Mouse (Mus musculus) limb, embryonic 10.5 days (tissue): Measurements from ENCODE around the gene Slitrk6. TPM values are rescaled to one million over a fixed set of nuclear protein-coding genes. Genes with fewer than 3 reads are reported as not detected.
A peak's percentile ranks its signal among the peaks of the same experiment; 100 is the strongest.

Experiments used
- DNase-seq: peaks from one replicate; pipeline ENCODE4 v3.0.0-alpha.2; 2017; ENCODE audit warnings: low spot score
- H3K27ac ChIP-seq: fragments of 300-500 bp; sonication (generic); 2 replicates; pipeline ENCODE4 v1.5.1; 2016; ENCODE audit warnings: mild to moderate bottlenecking
- H3K27me3 ChIP-seq: fragments of 300-500 bp; sonication (generic); 2 replicates; pipeline ENCODE4 v1.6.1; 2016; ENCODE audit warnings: low read depth, mild to moderate bottlenecking; ENCODE audit not compliant: poor library complexity, severe bottlenecking
- H3K36me3 ChIP-seq: fragments of 300-500 bp; sonication (generic); 2 replicates; pipeline ENCODE4 v1.6.1; 2016; ENCODE audit warnings: mild to moderate bottlenecking, moderate library complexity
- H3K4me1 ChIP-seq: fragments of 300-500 bp; sonication (generic); 2 replicates; pipeline ENCODE4 v1.6.1; 2016
- H3K4me3 ChIP-seq: fragments of 300-500 bp; sonication (generic); 2 replicates; pipeline ENCODE4 v1.5.1; 2016; ENCODE audit warnings: mild to moderate bottlenecking, moderate library complexity
- H3K9me3 ChIP-seq: fragments of 300-500 bp; sonication (generic); replicated peaks from 2 replicates; pipeline ENCODE4 v1.6.1; 2016; ENCODE audit warnings: mild to moderate bottlenecking
- WGBS: fragments of 180-500 bp; shearing (Covaris S2); methylation state at CpG from one replicate; pipeline ENCODE4 v1.1.7; 2016; 5-methylcytosine and 5-hydroxymethylcytosine counted together
- polyA plus RNA-seq: library from polyadenylated mRNA; unstranded; fragments of >200 nt; fragmentation: Nextera tagmentation; extraction: Ambion mirVana; gene quantifications from 2 replicates; pipeline ENCODE4 v1.2.1, GENCODE M21; 2016

Slitrk6 gene
- polyA plus RNA-seq = 16.8 and 22.6 TPM in 2 replicates

- DNase-seq = peak; percentile 48
- Histone ChIP-seq H3K4me1 (peaks cover 7% of the 10 kb centered on the region; the same call in 1 of the 2 replicates), H3K4me3 (peak within 1 kb of the TSS; percentile 53), H3K27ac (peak within 1 kb of the TSS; percentile 85), H3K9me3 (no peaks in the 10 kb centered on the region; the same call in 1 of the 2 replicates), H3K27me3 (no peaks in the 10 kb centered on the region), H3K36me3 (peaks cover 24% of the 10 kb centered on the region)
- WGBS = 31% methylated on average over 11 of the region's 11 CpGs
These were observed at the start of gene Slitrk6 for GRCm38 (mm10) chr14:110754484-110755307. Gene Slitrk6 (minus strand): TSS chr14:110755149.

DNA sequence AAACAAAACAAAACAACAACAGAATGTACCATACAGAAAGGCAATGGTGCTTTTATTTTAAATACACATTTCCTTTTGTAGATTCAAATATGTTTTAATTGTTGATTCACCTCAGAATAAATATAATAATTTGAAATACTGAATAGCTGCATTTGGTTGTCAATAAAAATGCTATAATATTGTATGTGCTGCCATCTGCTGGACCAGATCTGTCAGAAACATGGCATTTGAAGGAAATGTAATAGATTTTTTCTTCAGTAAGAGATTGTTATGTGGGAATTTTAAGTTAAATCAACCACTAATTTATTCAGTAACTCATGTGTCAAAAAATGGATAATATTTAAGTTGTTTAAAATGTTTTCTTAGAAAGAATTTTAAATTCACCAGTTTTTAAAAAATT is 22.6 kb upstream of the Slitrk6 start:
- H3K9me3 ChIP-seq = no peaks in the 10 kb centered on the region
- no peak for DNase-seq
- no peak overlapping the region for H3K27ac ChIP-seq
- H3K4me1 ChIP-seq = no peaks in the 10 kb centered on the region
- H3K36me3 ChIP-seq = no peaks in the 10 kb centered on the region
- no peaks in the 10 kb centered on the region for H3K27me3 ChIP-seq
- H3K4me3 ChIP-seq = no peak overlapping the region

GRCm38 (mm10) chr14:110770694-110771093 is 15.7 kb upstream of the Slitrk6 start:
- Histone ChIP-seq H3K4me1 (no peaks in the 10 kb centered on the region), H3K36me3 (no peaks in the 10 kb centered on the region), H3K27me3 (no peaks in the 10 kb centered on the region), H3K9me3 (no peaks in the 10 kb centered on the region), H3K4me3 (no peak overlapping the region), H3K27ac (no peak overlapping the region)
- WGBS = 86% methylated on average over 1 of the region's 1 CpGs
- DNase-seq = no peak

DNA sequence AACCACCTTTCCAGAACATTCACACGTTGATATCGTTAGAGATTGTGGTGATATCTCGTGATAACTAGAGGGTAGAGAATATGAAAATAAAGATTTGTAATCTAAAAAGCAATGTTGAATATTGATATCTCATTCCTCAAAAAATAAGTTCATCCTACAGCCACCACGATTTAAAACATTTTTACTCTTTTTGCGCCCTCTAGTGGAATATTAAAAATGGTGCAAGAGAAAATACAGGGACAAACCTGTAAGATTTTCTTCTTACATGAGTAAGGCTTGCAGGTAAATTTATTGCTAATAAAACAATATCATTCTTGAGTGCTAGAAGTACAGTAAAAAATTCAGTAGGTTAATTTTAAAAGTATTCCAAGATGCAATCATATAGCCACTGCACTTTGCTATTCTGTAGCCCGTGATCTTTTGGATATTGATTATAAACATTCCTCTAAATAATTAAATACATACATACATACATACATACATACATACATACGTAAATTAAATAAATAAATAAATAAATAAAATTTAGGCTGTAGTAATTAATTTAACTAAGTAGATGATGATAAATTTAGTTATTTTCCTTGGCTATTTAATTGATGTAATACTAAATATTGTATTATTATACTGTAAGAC is 7.8 kb upstream of the Slitrk6 start:
- Histone ChIP-seq H3K4me3 (no peak overlapping the region), H3K27ac (no peak overlapping the region), H3K9me3 (no peaks in the 10 kb centered on the region), H3K27me3 (no peaks in the 10 kb centered on the region), H3K36me3 (no peaks in the 10 kb centered on the region), H3K4me1 (no peaks in the 10 kb centered on the region)
- no peak for DNase-seq
- 21% methylated on average over 7 of the region's 7 CpGs for WGBS

DNA sequence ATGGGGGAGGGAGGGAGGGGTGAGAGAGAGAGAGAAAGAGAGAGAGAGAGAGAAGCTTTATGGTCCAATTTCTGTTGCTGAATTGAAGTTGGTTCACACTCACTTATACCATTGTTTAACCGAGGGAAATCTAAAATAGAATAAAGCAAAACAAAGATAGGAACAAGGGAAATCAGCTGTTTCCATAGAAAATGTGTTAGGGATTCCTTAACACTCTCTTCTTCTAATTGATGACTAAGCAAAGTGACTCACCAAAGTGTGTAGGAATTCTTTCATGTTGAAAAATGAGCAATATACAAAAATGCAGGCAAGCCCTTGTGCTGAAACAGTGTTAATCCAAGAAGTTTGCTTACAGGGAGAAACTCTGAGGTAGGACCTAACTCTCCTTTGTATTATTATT is 6.0 kb upstream of the Slitrk6 start:
- no peak for DNase-seq
- no peaks in the 10 kb centered on the region for H3K36me3 ChIP-seq
- 63% methylated on average over 1 of the region's 1 CpGs for WGBS

GRCm38 (mm10) chr14:110755308-110755650 is 330 bp upstream of the Slitrk6 start:
- H3K4me3 ChIP-seq = peak overlapping the region; percentile 53; the same call in 1 of the 2 replicates
- H3K36me3 ChIP-seq = peaks cover 18% of the 10 kb centered on the region
- H3K4me1 ChIP-seq = peaks cover 7% of the 10 kb centered on the region; the same call in 1 of the 2 replicates
- no peaks in the 10 kb centered on the region; the same call in 1 of the 2 replicates for H3K9me3 ChIP-seq
- no peaks in the 10 kb centered on the region for H3K27me3 ChIP-seq
- no peak for DNase-seq
- WGBS = 55% methylated on average over 4 of the region's 4 CpGs
- H3K27ac ChIP-seq = peak overlapping the region; percentile 85; the same call in 1 of the 2 replicates

More for the DNA sequence above, 6.0 kb upstream of the Slitrk6 start:
- no peak overlapping the region for H3K27ac ChIP-seq
- H3K27me3 ChIP-seq = no peaks in the 10 kb centered on the region
- no peaks in the 10 kb centered on the region for H3K4me1 ChIP-seq
- no peak overlapping the region for H3K4me3 ChIP-seq
- no peaks in the 10 kb centered on the region for H3K9me3 ChIP-seq

- Histone ChIP-seq H3K27me3 (no peaks in the 10 kb centered on the region), H3K27ac (no peak overlapping the region)
These were observed 15.1 kb downstream of the Slitrk6 start for GRCm38 (mm10) chr14:110739861-110740260.

DNA sequence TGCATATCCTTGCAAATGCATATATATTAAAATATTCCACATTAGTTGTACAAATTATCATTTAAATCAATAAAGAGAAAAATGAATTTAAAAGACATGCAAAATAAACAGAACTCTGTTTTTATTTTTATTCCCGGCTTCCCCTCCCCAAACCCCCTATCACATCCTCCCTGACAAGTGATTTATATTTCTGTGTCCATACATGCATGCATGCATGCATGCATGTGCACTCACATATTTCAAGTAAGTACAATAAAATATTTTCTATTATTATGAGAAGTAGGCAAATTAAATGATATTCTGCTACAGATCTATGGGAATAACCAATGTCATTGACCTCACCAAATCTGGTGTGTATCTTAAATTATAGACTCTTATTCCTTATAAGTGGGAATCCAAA is 15.6 kb downstream of the Slitrk6 start:
- Histone ChIP-seq H3K4me3 (no peak overlapping the region), H3K9me3 (no peaks in the 10 kb centered on the region), H3K4me1 (no peaks in the 10 kb centered on the region), H3K36me3 (peaks cover under 1% of the 10 kb centered on the region; the same call in 1 of the 2 replicates), H3K27ac (no peak overlapping the region), H3K27me3 (no peaks in the 10 kb centered on the region)
- DNase-seq = no peak
- WGBS = 90% methylated on average over 1 of the region's 1 CpGs

More at GRCm38 (mm10) chr14:110739861-110740260, 15.1 kb downstream of the Slitrk6 start:
- H3K4me1 ChIP-seq = no peaks in the 10 kb centered on the region
- H3K4me3 ChIP-seq = no peak overlapping the region
- H3K36me3 ChIP-seq = peaks cover 5% of the 10 kb centered on the region; the same call in 1 of the 2 replicates
- 83% methylated on average over 7 of the region's 7 CpGs for WGBS
- H3K9me3 ChIP-seq = no peaks in the 10 kb centered on the region
- DNase-seq = no peak

GRCm38 (mm10) chr14:110728344-110728910 is 26.5 kb downstream of the Slitrk6 start:
- WGBS = 18% methylated on average over 4 of the region's 4 CpGs
- H3K9me3 ChIP-seq = no peaks in the 10 kb centered on the region

DNA sequence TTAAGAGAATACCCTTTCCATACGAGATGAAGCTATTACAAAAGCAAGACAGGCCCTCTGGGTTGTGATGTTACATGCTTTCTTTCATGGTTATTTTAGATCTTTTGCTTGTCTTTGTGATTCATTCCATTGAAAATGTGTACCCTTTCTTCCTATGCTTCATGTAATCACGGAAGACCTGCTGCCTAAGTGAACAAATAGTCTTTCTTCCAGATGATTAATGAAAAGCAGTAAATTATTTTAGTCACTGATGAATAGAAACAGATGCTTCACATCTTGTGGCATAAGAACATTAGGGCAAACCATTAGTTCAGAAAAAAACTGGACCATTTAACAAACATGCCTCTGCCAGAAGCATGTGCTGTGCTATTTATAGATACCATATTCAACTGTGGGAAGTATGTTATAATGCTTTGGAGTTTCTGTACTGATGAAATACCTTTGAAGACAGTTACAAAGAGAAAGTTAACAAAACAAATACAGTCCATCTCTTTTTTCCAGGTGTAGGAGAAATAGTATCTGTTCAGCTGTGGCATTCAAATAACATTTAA is 30.8 kb downstream of the Slitrk6 start:
- H3K27ac ChIP-seq = no peak overlapping the region
- no peaks in the 10 kb centered on the region for H3K27me3 ChIP-seq
- no peaks in the 10 kb centered on the region for H3K36me3 ChIP-seq
- peaks cover 14% of the 10 kb centered on the region for H3K4me1 ChIP-seq
- no peaks in the 10 kb centered on the region for H3K9me3 ChIP-seq
- no peak for DNase-seq
- 21% methylated on average over 2 of the region's 2 CpGs for WGBS
- no peak overlapping the region for H3K4me3 ChIP-seq

More at GRCm38 (mm10) chr14:110728344-110728910, 26.5 kb downstream of the Slitrk6 start:
- no peak overlapping the region for H3K27ac ChIP-seq
- H3K36me3 ChIP-seq = no peaks in the 10 kb centered on the region
- peaks cover 14% of the 10 kb centered on the region for H3K4me1 ChIP-seq
- H3K27me3 ChIP-seq = no peaks in the 10 kb centered on the region
- DNase-seq = no peak
- H3K4me3 ChIP-seq = no peak overlapping the region
